Mouse (Mus musculus): ENCODE results near the gene Nt5c3b. TPM values are rescaled to one million over a fixed set of nuclear protein-coding genes. Genes with fewer than 3 reads are reported as not detected.

The Nt5c3b gene
- polyA plus RNA-seq, 1 experiment from 2014 or later: 118 TPM

- Histone ChIP-seq H3K27me3 (replicated peaks) (no peaks in the 10 kb centered on the region), H3K9me3 (replicated peaks) (no peaks in the 10 kb centered on the region), H3K4me2 (no peak overlapping the region), H3K4me1 (peaks cover 10% of the 10 kb centered on the region), H3K4me3 (replicated peaks) (no peak overlapping the region), H3K36me3 (peaks cover 7% of the 10 kb centered on the region; the same call in 1 of the 2 replicates), H3K27ac (replicated peaks) (no peak overlapping the region), H3K9ac (replicated peaks) (no peak overlapping the region)
- ATAC-seq (ENCODE audit: low FRiP score): no peak
- 84% methylated on average over 5 of the region's 5 CpGs for WGBS
Measured at GRCm38 (mm10) chr11:100406995-100407705, 34.5 kb downstream of the Nt5c3b start.

- no peaks in the 10 kb centered on the region for H3K9me3 ChIP-seq (replicated peaks)
- no peak overlapping the region for H3K27ac ChIP-seq (replicated peaks)
- no peak overlapping the region for H3K9ac ChIP-seq (replicated peaks)
- 83% methylated on average over 8 of the region's 8 CpGs for WGBS
- H3K4me3 ChIP-seq (replicated peaks): no peak overlapping the region
- H3K27me3 ChIP-seq (replicated peaks): no peaks in the 10 kb centered on the region
- peaks cover 4% of the 10 kb centered on the region for H3K4me1 ChIP-seq
- ATAC-seq (ENCODE audit: low FRiP score): no peak; the same call in 1 of the 2 replicates
- no peak overlapping the region for H3K4me2 ChIP-seq
- H3K36me3 ChIP-seq: peaks cover 7% of the 10 kb centered on the region; the same call in 1 of the 2 replicates
Measured at GRCm38 (mm10) chr11:100406273-100406672, 35.3 kb downstream of the Nt5c3b start.

GRCm38 (mm10) chr11:100404456-100405074, 37.0 kb downstream of the Nt5c3b start:
- Histone ChIP-seq H3K36me3 (0 out of 2 replicates have a peak, but pooled peaks cover 7% of the 10 kb centered on the region), H3K4me3 (replicated peaks) (no peak overlapping the region), H3K27ac (replicated peaks) (no peak overlapping the region), H3K4me1 (no peaks in the 10 kb centered on the region; the same call in 1 of the 2 replicates), H3K9me3 (replicated peaks) (no peaks in the 10 kb centered on the region), H3K27me3 (replicated peaks) (no peaks in the 10 kb centered on the region), H3K9ac (replicated peaks) (no peak overlapping the region), H3K4me2 (no peak overlapping the region)
- 83% methylated on average over 3 of the region's 3 CpGs for WGBS
- no peak for ATAC-seq (ENCODE audit: low FRiP score)

- Histone ChIP-seq H3K27ac (replicated peaks) (no peak overlapping the region), H3K9ac (replicated peaks) (no peak overlapping the region), H3K36me3 (no peaks in the 10 kb centered on the region), H3K27me3 (replicated peaks) (no peaks in the 10 kb centered on the region), H3K4me2 (no peak overlapping the region), H3K4me3 (replicated peaks) (no peak overlapping the region), H3K9me3 (replicated peaks) (no peaks in the 10 kb centered on the region), H3K4me1 (no peaks in the 10 kb centered on the region; the same call in 1 of the 2 replicates)
- 71% methylated on average over 10 of the region's 10 CpGs for WGBS
- ATAC-seq (ENCODE audit: low FRiP score): no peak
Measured at GRCm38 (mm10) chr11:100403445-100404134, 38.0 kb downstream of the Nt5c3b start.

GRCm38 (mm10) chr11:100402682-100403081, 38.9 kb downstream of the Nt5c3b start:
- H3K4me1 ChIP-seq: peaks cover 3% of the 10 kb centered on the region; the same call in 1 of the 2 replicates
- no peak overlapping the region for H3K4me3 ChIP-seq (replicated peaks)
- H3K27ac ChIP-seq (replicated peaks): no peak overlapping the region
- no peaks in the 10 kb centered on the region for H3K36me3 ChIP-seq
- no peak overlapping the region for H3K9ac ChIP-seq (replicated peaks)
- no peaks in the 10 kb centered on the region for H3K9me3 ChIP-seq (replicated peaks)
- no peak overlapping the region for H3K4me2 ChIP-seq
- WGBS: 93% methylated on average over 2 of the region's 2 CpGs
- no peak for ATAC-seq (ENCODE audit: low FRiP score)
- H3K27me3 ChIP-seq (replicated peaks): no peaks in the 10 kb centered on the region

GRCm38 (mm10) chr11:100402240-100402639, 39.4 kb downstream of the Nt5c3b start:
- no peak overlapping the region for H3K4me2 ChIP-seq
- no peaks in the 10 kb centered on the region for H3K36me3 ChIP-seq
- no peak overlapping the region for H3K27ac ChIP-seq (replicated peaks)
- H3K4me3 ChIP-seq (replicated peaks): no peak overlapping the region
- 49% methylated on average over 6 of the region's 6 CpGs for WGBS
- no peaks in the 10 kb centered on the region for H3K9me3 ChIP-seq (replicated peaks)
- H3K4me1 ChIP-seq: peaks cover 5% of the 10 kb centered on the region; the same call in 1 of the 2 replicates
- no peak overlapping the region for H3K9ac ChIP-seq (replicated peaks)
- no peak for ATAC-seq (ENCODE audit: low FRiP score)
- no peaks in the 10 kb centered on the region for H3K27me3 ChIP-seq (replicated peaks)

GRCm38 (mm10) chr11:100400842-100401241, 40.8 kb downstream of the Nt5c3b start:
- H3K4me1 ChIP-seq: peaks cover 19% of the 10 kb centered on the region
- no peaks in the 10 kb centered on the region for H3K9me3 ChIP-seq (replicated peaks)
- H3K27me3 ChIP-seq (replicated peaks): no peaks in the 10 kb centered on the region
- no peak for ATAC-seq (ENCODE audit: low FRiP score)
- H3K4me2 ChIP-seq: no peak overlapping the region
- H3K9ac ChIP-seq (replicated peaks): no peak overlapping the region
- no peak overlapping the region for H3K4me3 ChIP-seq (replicated peaks)
- H3K27ac ChIP-seq (replicated peaks): no peak overlapping the region
- 85% methylated on average over 6 of the region's 6 CpGs for WGBS
- no peaks in the 10 kb centered on the region for H3K36me3 ChIP-seq

GRCm38 (mm10) chr11:100399727-100400538, 41.7 kb downstream of the Nt5c3b start:
- no peak for ATAC-seq (ENCODE audit: low FRiP score)
- H3K36me3 ChIP-seq: no peaks in the 10 kb centered on the region
- H3K4me3 ChIP-seq (replicated peaks): no peak overlapping the region
- peaks cover 28% of the 10 kb centered on the region for H3K4me1 ChIP-seq
- no peaks in the 10 kb centered on the region for H3K9me3 ChIP-seq (replicated peaks)
- no peak overlapping the region for H3K4me2 ChIP-seq
- H3K27ac ChIP-seq (replicated peaks): no peak overlapping the region
- 0 out of 2 replicates have a peak, but pooled peaks cover 3% of the 10 kb centered on the region for H3K27me3 ChIP-seq (replicated peaks)
- WGBS: 78% methylated on average over 12 of the region's 12 CpGs
- H3K9ac ChIP-seq (replicated peaks): no peak overlapping the region

GRCm38 (mm10) chr11:100399320-100399719, 42.3 kb downstream of the Nt5c3b start:
- Histone ChIP-seq H3K27me3 (replicated peaks) (0 out of 2 replicates have a peak, but pooled peaks cover 3% of the 10 kb centered on the region), H3K9ac (replicated peaks) (no peak overlapping the region), H3K4me1 (peaks cover 34% of the 10 kb centered on the region), H3K4me3 (replicated peaks) (no peak overlapping the region), H3K36me3 (no peaks in the 10 kb centered on the region), H3K9me3 (replicated peaks) (no peaks in the 10 kb centered on the region), H3K27ac (replicated peaks) (no peak overlapping the region), H3K4me2 (no peak overlapping the region)
- ATAC-seq (ENCODE audit: low FRiP score): no peak
- WGBS: 85% methylated on average over 9 of the region's 9 CpGs

- Histone ChIP-seq H3K4me3 (replicated peaks) (no peak overlapping the region), H3K4me1 (peaks cover 35% of the 10 kb centered on the region), H3K4me2 (no peak overlapping the region), H3K27me3 (replicated peaks) (0 out of 2 replicates have a peak, but pooled peaks cover 3% of the 10 kb centered on the region), H3K27ac (replicated peaks) (no peak overlapping the region), H3K36me3 (no peaks in the 10 kb centered on the region), H3K9ac (replicated peaks) (no peak overlapping the region), H3K9me3 (replicated peaks) (no peaks in the 10 kb centered on the region)
- WGBS: 94% methylated on average over 7 of the region's 7 CpGs
- no peak for ATAC-seq (ENCODE audit: low FRiP score)
Measured at GRCm38 (mm10) chr11:100398517-100398916, 43.1 kb downstream of the Nt5c3b start.
